Mouse (Mus musculus) intestine, embryonic 16.5 days (tissue): ENCODE results near the gene Cux2. TPM values are rescaled to one million over a fixed set of nuclear protein-coding genes. Genes with fewer than 3 reads are reported as not detected.

Source experiments
- ATAC-seq: fragments of 200-750 bp; cut with Nextera tagmentation; 2 replicates; pipeline ENCODE4 v1.8.0; 2017; ENCODE audit warnings: moderate TSS enrichment, moderate library complexity
- H3K27ac ChIP-seq: fragments of 300-500 bp; sonication (generic); 2 replicates; pipeline ENCODE4 v1.5.1; 2014; ENCODE audit warnings: mild to moderate bottlenecking, low read length
- H3K27me3 ChIP-seq: fragments of 300-500 bp; sonication (generic); replicated peaks from 2 replicates; pipeline ENCODE4 v1.6.1; 2014; ENCODE audit warnings: low read length, control low read depth, mixed read lengths; ENCODE audit not compliant: control insufficient read depth, insufficient read depth
- H3K36me3 ChIP-seq: fragments of 300-500 bp; sonication (generic); 2 replicates; pipeline ENCODE4 v1.6.1; 2014; ENCODE audit warnings: low read length, control low read depth; ENCODE audit not compliant: control insufficient read depth, insufficient read depth
- H3K4me1 ChIP-seq: fragments of 300-500 bp; sonication (generic); 2 replicates; pipeline ENCODE4 v1.6.1; 2014; ENCODE audit warnings: low read length, control low read depth, mixed read lengths; ENCODE audit not compliant: control insufficient read depth, insufficient read depth
- H3K4me2 ChIP-seq: fragments of 300-500 bp; sonication (generic); 2 replicates; pipeline ENCODE4 v1.6.1; 2014; ENCODE audit warnings: low read depth, low read length, control low read depth
- H3K4me3 ChIP-seq: fragments of 300-500 bp; sonication (generic); 2 replicates; pipeline ENCODE4 v1.5.1; 2014; ENCODE audit warnings: mild to moderate bottlenecking, low read length
- H3K9ac ChIP-seq: fragments of 300-500 bp; sonication (generic); 2 replicates; pipeline ENCODE4 v1.6.1; 2014; ENCODE audit warnings: low read depth, low read length
- H3K9me3 ChIP-seq: fragments of 300-500 bp; sonication (generic); 2 replicates; pipeline ENCODE4 v1.6.1; 2016; ENCODE audit warnings: low read length, control low read depth; ENCODE audit not compliant: control insufficient read depth
- WGBS: fragments of 180-500 bp; shearing (Covaris S2); extraction: QIAGEN DNeasy Blood & Tissue Kit; methylation state at CpG from one replicate; pipeline ENCODE4 v1.1.7; 2014; 5-methylcytosine and 5-hydroxymethylcytosine counted together
- polyA plus RNA-seq: library from polyadenylated mRNA; unstranded; fragments of >200 nt; fragmentation: Nextera tagmentation; extraction: Ambion mirVana; gene quantifications from 2 replicates; pipeline ENCODE4 v1.2.1, GENCODE M21; 2015

Gene Cux2
- polyA plus RNA-seq, 1 experiment from 2014 or later = 4.8 TPM

GRCm38 (mm10) chr5:121834991-121835747, 214.7 kb downstream of the Cux2 start:
- Histone ChIP-seq H3K9me3 (no peaks in the 10 kb centered on the region), H3K36me3 (no peaks in the 10 kb centered on the region), H3K27ac (peak overlapping the region; percentile 92; the same call in 1 of the 2 replicates), H3K4me1 (peaks cover 49% of the 10 kb centered on the region), H3K27me3 (no peaks in the 10 kb centered on the region), H3K4me2 (peak overlapping the region; percentile 92), H3K9ac (peak overlapping the region; percentile 83), H3K4me3 (peak overlapping the region; percentile 91)
- WGBS = 32% methylated on average over 12 of the region's 12 CpGs
- ATAC-seq = no peak

DNA sequence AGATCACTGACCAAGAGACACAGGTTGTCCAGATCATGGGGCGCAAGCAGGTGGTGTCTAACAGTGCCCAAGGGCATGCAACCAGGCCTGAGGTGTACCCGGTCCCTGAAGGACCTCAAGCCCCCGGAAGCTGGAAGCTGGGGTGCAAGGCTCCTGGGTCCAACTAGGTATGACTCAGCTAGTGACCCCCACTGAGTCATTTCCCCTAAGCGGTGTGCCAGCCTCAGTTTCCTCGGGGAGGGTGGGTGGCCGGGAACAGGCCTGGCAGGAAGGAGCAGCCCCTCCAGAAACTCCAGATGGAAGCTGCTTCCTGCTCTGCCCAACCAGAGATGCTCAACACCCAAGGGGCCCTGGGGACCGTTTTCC, 215.7 kb downstream of the Cux2 start:
- Histone ChIP-seq H3K4me2 (peak overlapping the region; percentile 92), H3K4me1 (peaks cover 54% of the 10 kb centered on the region), H3K27ac (0 out of 2 replicates have a peak overlapping the region, but pooled peaks have one; percentile 11), H3K9ac (peak overlapping the region; percentile 54; the same call in 1 of the 2 replicates), H3K4me3 (peak overlapping the region; percentile 91), H3K9me3 (no peaks in the 10 kb centered on the region), H3K36me3 (no peaks in the 10 kb centered on the region), H3K27me3 (no peaks in the 10 kb centered on the region)
- ATAC-seq = no peak
- 71% methylated on average over 7 of the region's 7 CpGs for WGBS

- Histone ChIP-seq H3K9ac (peak overlapping the region; percentile 54), H3K4me3 (peak overlapping the region; percentile 91), H3K4me1 (peaks cover 55% of the 10 kb centered on the region), H3K27ac (peak overlapping the region; percentile 37), H3K4me2 (peak overlapping the region; percentile 22), H3K36me3 (no peaks in the 10 kb centered on the region), H3K27me3 (no peaks in the 10 kb centered on the region), H3K9me3 (no peaks in the 10 kb centered on the region)
- no peak for ATAC-seq
- WGBS = 41% methylated on average over 10 of the region's 10 CpGs
Measured at GRCm38 (mm10) chr5:121833572-121834240, 216.2 kb downstream of the Cux2 start.

DNA sequence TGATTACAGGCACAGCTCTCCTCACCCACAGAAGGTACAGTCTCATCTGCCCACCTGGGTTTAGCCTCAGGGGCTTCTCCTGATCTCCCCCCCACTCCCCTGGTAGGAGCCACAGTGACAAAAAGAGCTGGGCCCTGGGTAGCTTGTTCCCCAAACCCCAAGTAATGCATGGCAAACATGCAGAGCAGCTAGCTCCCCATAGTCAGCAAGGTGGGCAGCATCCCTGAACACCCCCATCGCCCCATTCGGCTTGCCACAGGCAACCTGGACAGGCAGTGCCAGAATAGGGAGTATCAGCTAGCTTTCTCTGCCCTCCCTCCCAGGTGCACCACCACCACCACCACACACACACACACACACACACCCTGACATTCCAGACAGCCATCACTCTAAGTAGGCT, 216.7 kb downstream of the Cux2 start:
- ATAC-seq = no peak
- Histone ChIP-seq H3K27me3 (no peaks in the 10 kb centered on the region), H3K4me1 (peaks cover 56% of the 10 kb centered on the region), H3K9ac (peak overlapping the region; percentile 54; the same call in 1 of the 2 replicates), H3K36me3 (peaks cover 1% of the 10 kb centered on the region; the same call in 1 of the 2 replicates), H3K9me3 (no peaks in the 10 kb centered on the region), H3K4me2 (peak overlapping the region; percentile 22), H3K27ac (no peak overlapping the region; the same call in 1 of the 2 replicates), H3K4me3 (peak overlapping the region; percentile 9; the same call in 1 of the 2 replicates)
- WGBS = 79% methylated on average over 2 of the region's 2 CpGs

- Histone ChIP-seq H3K9ac (no peak overlapping the region), H3K27me3 (no peaks in the 10 kb centered on the region), H3K4me2 (no peak overlapping the region), H3K9me3 (no peaks in the 10 kb centered on the region), H3K27ac (no peak overlapping the region), H3K4me1 (peaks cover 56% of the 10 kb centered on the region), H3K4me3 (no peak overlapping the region), H3K36me3 (peaks cover 3% of the 10 kb centered on the region; the same call in 1 of the 2 replicates)
- 71% methylated on average over 6 of the region's 6 CpGs for WGBS
- ATAC-seq = no peak
Measured at GRCm38 (mm10) chr5:121832376-121833155, 217.3 kb downstream of the Cux2 start.

- Histone ChIP-seq H3K4me3 (no peak overlapping the region), H3K9ac (no peak overlapping the region), H3K4me1 (peaks cover 52% of the 10 kb centered on the region), H3K27ac (no peak overlapping the region), H3K9me3 (no peaks in the 10 kb centered on the region), H3K36me3 (peaks cover 3% of the 10 kb centered on the region; the same call in 1 of the 2 replicates), H3K4me2 (no peak overlapping the region), H3K27me3 (no peaks in the 10 kb centered on the region)
- ATAC-seq = no peak
- 96% methylated on average over 6 of the region's 6 CpGs for WGBS
Measured at GRCm38 (mm10) chr5:121831002-121831601, 218.8 kb downstream of the Cux2 start.

DNA sequence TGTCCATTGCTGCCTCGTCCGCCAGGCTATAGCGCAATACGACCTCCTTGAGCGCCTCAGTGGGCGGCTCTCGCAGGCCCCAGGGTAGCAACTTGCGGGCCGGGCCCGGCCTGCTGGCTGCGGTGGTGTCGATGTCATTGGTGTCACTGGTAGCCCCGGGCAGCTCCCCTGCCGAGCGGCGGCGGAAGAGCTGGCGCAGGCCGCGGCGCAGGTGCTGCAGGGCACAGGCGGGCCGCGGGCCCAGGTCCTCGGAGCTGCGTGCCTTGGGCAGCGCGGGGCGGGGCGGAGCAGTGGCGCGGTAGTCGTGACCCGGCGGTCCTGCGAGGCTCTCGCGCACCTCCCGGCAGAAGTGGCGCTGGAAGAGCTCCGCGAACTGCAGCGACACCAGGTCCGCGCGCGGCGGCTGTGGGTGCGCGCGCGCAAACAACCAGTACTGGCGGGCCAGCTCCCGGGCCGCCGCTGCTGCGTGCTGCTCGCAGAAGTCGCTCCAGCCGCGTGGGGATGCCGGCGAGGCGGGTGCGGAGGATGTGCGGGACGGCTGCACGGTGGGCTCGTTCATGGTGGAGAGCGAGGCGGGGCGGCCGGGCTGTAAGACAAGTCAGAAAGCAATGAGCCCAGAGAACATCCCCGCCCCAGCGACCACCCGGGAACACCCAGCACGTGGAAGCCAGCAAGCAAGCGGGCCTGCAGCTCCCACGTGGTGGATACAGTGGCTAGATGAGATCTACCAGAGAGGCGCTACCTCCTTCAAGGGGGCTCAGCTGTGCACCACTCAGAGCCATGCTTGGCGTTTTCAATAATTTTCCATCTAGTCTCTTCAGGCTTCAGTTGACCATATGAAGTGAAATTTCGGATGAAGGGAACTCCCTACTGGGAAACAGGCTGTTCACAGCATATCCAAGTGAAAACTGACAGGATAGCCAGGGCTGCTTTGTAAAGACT, 221.1 kb downstream of the Cux2 start:
- Histone ChIP-seq H3K4me2 (peak overlapping the region; percentile 62), H3K27ac (no peak overlapping the region; the same call in 1 of the 2 replicates), H3K36me3 (peaks cover 7% of the 10 kb centered on the region; the same call in 1 of the 2 replicates), H3K27me3 (no peaks in the 10 kb centered on the region), H3K4me1 (peaks cover 37% of the 10 kb centered on the region), H3K9ac (peak overlapping the region; percentile 53), H3K9me3 (no peaks in the 10 kb centered on the region), H3K4me3 (peak overlapping the region; percentile 44)
- 17% methylated on average over 81 of the region's 82 CpGs for WGBS
- peak; percentile 37; the same call in 1 of the 2 replicates for ATAC-seq

- H3K4me2 ChIP-seq = no peak overlapping the region
- peaks cover 7% of the 10 kb centered on the region; the same call in 1 of the 2 replicates for H3K36me3 ChIP-seq
- peaks cover 30% of the 10 kb centered on the region for H3K4me1 ChIP-seq
- H3K27me3 ChIP-seq = no peaks in the 10 kb centered on the region
- WGBS = 87% methylated on average over 4 of the region's 4 CpGs
- H3K4me3 ChIP-seq = no peak overlapping the region
- 0 out of 2 replicates have a peak, but pooled peaks have one; percentile 19 for ATAC-seq
- H3K9ac ChIP-seq = no peak overlapping the region
- no peak overlapping the region for H3K27ac ChIP-seq
- H3K9me3 ChIP-seq = no peaks in the 10 kb centered on the region
Measured at GRCm38 (mm10) chr5:121827876-121828275, 222.0 kb downstream of the Cux2 start.
